Mouse (Mus musculus) thymus, postnatal 14 days (tissue): ENCODE results near the gene Abce1.

Source experiments
- DNase-seq: peaks from one replicate; pipeline ENCODE4 v3.0.0; 2021

Abce1 gene

GRCm38 (mm10) chr8:79639586-79640451 lies 71.7 kb downstream of the Abce1 start, which contains the start of gene Otud4:
Gene Otud4, plus strand, starts transcription at chr8:79639618.
- peak; percentile 56 for DNase-seq

- DNase-seq: peak; percentile 98
These were observed 72.6 kb downstream of the Abce1 start for GRCm38 (mm10) chr8:79638707-79639549.

- peak; percentile 19 for DNase-seq
These were observed 73.4 kb downstream of the Abce1 start for GRCm38 (mm10) chr8:79638001-79638706.

GRCm38 (mm10) chr8:79637237-79637636 lies 74.3 kb downstream of the Abce1 start:
- DNase-seq: no peak

- DNase-seq: no peak
These were observed 75.4 kb downstream of the Abce1 start for GRCm38 (mm10) chr8:79636151-79636550.

GRCm38 (mm10) chr8:79635491-79635890 lies 76.0 kb downstream of the Abce1 start:
- no peak for DNase-seq
